Mouse (Mus musculus) frontal cortex, postnatal 10 days (tissue): Measurements from ENCODE around the gene Fam169b.
"Not testable (repeated sequence)": the region's sequence is repeated elsewhere in the genome, so short reads cannot be mapped to it uniquely, and the experiment has no call there.

Source experiments
- DNase-seq, 2 experiments: peaks; one replicate each; pipeline ENCODE4 v3.0.0; 2022; ENCODE audit warnings: low spot score in 2 of 2, mixed read lengths in 1 of 2

The Fam169b gene

DNA sequence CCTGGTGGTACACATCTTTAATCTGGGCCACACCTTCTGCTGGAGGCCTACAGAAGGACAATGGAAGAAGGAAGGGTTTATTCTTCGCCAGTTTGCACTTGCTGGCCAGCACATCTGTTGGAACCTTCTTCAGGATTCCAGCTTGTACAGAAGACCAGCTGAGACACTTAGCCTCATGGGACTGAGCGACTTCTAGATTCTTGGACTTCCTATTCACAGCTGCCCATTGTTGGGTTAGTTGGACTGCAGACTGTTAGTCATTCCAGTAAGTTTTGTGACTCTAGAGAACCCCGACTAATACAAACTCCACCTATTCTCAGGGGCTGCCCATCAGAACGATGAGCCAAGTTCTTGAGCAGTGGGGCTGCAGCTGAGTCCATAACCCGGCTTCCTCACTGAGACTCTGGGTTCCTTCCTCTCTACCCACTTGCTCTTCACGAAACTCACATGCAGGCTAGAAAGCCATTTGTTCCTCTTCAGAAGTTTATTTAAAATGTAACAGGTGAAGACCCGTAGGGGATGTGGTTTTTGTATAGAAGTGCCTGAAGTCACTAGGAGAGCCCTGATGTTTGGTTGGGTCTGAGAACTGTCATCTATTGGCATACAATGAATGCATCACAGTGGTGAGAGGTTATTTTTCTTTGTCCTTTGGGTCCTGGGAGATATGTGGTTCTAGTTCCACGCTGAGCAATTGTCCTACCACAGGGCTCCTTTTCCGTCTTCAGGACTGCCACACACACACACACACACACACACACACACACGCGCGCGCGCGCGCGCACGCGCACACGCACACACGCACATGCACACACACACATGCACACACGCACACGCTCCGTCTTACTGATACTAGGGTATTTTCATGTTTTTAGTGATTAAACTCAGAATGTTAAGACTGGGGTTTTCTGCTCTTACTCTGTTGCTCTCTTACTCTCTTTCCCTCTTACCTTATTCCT, 13.2 kb downstream of the Fam169b start:
- no peak for DNase-seq

DNA sequence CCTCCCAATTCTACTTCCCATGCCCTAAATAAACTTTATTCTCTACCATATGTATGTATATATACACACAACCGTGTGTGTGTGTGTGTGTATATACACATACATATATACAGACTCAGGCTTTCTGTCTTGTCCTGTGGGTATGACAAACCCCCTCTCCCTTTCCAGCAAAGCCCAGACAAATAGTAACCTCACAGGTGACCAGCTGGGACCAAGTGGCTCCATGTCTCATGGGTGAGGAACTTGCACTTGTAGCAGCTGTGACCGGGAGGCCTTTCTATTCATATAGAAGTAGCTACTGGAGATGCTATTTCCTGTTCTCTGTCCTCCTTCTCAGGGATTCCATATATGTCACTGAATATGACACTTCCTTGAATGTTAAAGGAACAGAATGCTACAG, 13.9 kb downstream of the Fam169b start:
- no peak for DNase-seq

DNA sequence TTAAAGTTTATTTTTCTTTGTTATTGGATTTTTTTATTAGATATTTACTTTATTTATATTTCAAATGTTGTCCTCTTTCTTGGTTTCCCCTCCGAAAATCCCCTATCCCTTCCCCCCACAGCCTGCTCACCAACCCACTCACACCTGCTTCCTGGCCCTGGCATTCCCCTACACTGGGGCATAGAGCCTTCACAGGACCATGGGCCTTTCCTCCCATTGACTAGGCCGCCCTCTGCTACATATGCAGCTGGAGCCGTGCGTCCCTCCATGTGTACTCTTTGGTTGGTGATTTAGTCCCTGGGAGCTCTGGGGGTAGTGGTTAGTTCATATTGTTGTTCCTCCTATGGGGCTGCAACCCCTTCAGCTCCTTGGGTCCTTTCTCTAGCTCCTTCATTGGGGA, 14.4 kb downstream of the Fam169b start:
- DNase-seq, result not testable (repeated sequence)

DNA sequence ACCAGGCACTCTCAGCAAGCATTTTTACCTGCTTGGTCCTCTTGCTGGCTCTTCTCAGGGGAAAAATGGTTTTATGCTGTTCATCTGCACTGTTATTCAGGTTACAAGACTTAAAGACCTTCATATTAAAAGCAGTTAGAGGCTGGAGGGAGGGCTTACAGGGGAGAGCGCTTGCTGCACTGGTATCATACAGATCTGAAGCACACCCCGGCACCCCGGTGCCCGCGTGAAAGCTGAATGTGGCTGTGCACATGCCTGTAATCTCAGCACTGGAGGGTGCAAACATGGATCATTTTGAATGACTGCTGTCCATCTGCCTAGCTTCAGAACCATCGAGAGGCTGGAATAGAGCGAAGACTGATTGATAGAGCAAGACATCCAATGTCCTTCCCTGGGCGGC, 15.4 kb downstream of the Fam169b start:
- no peak for DNase-seq

DNA sequence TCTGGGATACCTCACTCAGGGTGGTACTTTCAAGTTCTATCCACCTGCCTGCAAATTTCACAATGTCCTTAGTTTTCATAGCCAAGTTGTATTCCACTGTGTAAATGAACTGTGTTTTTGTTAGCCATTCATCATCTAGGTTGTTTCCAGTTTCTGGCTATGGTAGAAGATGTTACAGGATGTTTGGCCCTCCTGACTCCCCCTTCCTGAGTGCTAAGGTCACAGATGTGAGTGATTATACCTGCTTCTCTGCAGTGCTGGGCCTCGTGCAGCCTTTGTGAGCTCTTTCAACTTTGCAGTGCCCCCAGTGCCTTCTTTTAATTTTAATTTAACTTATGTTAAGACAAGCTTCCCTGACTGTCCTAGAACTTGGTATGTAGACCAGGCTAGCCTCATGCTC, 18.0 kb downstream of the Fam169b start:
- DNase-seq, result no peak

DNA sequence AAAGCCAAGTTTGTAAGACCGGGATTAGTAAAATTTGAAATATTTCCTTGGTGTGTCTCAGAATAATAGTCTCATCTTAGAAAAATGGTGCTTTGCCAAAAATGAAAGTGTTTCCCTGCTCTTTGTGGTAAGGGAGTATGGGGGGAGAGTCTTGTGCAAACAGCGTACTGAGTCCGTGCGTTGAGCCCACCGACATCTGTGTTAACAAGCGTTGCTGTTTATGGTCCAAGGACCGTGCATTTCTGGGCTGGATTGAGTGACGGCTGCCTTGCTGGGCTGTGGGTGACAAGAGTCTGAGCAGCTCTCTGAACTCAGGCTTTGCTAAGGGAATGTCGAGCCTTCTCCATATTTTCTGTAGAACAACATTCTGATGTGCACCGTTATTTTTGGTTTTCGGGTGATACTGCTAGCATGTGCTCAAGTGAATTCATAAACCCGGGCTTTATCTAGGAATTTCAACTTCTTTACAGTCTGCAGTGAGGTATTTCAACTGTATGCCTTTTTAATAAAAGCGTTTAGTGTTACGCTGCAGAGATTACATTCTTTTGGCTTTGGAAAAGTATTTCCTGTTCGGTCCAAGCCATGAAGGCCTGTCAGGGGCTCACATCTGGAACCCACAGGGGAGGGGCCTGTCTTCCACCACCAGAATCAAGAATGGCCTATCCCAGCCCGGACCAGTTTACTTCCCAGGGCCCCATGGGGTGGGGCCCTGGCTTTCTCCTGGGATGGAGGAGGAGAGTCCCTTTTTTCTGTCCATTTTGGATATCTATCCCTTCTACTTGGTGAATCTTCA, 20.6 kb downstream of the Fam169b start:
- DNase-seq, result no peak

DNA sequence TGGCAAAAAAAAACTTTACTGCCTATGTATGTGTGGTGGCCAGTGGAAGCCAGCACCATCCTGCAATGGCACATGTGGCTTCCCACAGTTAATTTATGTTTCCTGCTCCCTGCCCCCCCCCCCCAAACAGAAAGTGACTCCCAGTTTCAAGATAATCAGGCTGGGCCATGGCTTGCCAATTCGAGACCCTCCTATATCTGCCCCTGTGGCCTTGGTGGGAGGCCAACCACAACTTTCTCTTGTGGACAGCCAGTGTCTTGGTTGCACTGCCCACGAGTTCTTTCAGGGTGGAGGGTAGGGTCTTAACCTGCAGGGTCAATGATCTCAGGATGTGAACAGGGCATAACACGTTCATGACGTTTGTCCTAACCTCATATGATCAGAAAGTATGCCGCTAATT, 22.8 kb downstream of the Fam169b start:
- DNase-seq, result no peak

DNA sequence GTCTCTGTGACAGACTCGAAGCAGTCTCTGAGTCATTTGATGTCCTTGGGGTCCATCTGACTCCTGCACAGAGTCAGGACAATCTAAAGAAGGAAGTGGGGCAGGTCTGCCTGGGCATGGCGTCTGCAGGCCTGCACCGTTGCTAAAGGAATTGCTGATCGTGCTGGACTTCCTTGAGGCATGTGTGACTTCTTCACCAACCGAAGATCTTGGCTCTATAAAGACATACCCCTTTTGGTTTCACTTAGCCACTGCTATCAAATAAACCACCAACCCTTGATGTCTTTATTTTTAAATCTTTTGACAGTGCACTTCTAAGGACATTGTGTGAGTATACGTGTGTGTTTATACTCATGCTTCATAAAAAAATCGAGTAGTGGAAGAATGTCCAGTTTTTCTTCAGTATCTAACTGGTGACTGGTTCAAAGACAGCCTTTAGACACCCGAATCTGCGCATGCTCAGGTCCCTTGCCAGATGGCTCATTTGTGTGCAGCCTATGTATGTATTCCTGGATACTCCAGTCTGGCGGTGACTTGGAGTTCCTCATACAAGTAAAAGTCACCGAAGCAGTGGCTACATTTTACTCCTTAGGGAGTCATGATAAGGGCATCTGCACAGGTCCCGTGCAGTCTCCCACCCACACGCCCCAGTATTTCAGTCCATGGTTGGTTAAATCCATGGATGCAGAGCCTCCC, 24.9 kb downstream of the Fam169b start:
- DNase-seq, result no peak

DNA sequence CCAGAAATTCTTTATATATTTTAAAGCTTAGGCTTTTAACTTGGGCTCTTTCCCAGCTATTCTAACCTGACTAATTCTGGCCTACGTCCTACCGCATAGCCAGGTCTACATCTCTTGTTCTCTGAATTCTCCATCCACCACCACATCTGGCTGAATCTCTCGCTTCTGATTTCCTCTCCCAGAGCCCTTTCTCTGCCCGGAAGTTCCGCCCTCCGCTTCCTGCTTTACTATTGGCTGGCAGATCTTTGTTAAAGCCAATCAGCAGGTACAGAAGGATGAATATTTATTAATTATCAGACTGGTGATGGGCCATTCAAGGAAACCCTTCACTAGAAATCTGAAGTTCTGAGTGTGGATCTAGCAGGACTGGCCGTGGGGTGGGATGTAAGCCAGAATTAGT, 27.5 kb downstream of the Fam169b start:
- no peak for DNase-seq

DNA sequence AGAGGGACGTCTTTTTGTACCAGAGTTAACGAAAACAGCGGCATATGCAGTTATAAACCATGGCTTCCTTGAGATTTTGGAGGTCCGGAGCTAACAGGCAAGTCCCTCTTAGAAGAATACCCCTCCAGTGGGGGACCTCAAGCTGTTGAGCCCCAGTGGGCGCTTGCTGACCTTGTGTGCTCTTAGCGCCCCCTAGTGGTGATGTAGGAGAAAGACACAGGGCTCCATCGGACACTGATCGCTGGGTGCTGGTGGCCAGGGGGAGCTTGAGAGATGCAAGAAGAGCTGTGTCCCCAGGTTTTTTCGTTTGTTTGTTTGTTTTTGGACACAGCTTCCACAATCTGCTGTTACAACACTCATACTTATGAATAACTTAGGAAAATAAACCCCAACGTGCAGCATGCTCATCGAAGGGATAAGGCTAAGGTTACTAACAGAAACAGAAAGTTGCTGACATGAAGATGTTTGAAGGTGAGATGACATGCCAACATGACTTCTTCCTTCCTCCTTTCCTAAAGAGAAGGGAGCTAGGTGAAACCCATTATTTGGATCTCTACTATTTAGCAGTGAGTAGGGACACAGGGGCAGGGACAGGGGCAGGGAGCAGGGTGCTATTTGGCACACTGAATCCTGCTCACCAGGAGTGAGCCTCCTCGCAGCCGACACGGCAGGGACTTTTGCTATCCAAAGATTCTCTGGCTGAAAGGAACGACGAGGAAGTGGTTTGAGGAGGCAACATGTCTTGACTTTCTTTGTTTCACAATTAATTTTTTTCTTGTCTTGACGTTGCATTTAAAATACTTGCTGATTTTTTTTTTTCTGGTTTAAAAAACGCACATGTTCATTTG, 29.2 kb downstream of the Fam169b start:
- DNase-seq, result peak; percentile 32 to 70

DNA sequence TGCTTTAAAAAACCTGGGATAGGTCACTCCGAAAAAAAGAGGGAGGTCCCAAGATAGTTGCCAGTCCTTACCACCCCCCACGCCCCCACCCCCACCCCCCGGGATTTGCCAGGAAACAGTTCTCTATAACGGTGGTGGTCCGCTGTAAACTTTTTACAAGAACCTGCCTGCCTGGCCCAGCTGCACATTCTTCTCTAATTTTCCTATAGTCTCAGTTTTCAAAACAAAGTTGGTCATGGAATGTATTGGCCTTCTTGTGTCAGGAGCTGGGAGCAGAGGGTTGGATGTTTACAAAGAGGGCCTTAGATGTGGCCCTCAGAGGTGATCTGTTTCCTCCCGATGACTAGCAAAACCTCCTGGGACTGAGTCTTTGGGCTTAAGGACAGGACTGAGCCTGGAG, 30.0 kb downstream of the Fam169b start:
- DNase-seq, result no peak

DNA sequence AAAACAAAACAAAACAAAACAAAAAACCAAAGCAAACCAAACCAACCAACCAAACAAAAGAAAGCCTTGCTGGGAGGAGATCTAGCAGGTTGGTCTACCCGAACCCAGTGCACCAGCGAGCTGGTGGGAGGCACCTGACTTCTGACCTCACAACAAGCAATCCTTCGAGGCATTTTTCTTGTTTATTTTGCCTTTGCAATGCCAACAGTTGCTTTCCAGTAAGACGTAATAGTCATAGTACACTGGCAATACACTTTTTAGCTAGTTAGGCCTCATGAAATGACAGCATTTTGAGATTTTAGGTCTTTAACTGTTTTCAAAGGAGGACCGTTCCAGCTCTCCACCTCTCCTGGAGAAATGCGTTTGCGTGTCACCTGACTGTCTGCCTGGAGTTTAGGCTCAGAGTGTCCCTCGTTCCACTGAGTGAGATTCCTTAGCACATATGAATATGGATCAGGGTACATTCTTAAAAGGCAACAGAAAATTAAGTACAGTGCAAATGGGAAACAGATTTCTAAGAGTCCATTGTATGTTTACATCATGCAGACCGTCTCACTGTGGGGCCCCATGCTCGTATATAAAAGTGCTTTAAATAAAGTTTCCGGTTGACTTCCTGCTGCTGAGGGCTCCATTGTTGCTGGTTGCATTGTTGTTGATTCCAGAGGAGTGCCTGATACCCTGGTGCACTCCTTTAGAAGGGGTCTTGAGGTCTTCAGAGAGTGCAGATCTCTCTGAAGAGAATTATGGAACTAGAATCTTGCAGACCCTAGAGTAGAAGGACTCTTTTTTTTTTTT, 32.3 kb downstream of the Fam169b start:
- no peak for DNase-seq

DNA sequence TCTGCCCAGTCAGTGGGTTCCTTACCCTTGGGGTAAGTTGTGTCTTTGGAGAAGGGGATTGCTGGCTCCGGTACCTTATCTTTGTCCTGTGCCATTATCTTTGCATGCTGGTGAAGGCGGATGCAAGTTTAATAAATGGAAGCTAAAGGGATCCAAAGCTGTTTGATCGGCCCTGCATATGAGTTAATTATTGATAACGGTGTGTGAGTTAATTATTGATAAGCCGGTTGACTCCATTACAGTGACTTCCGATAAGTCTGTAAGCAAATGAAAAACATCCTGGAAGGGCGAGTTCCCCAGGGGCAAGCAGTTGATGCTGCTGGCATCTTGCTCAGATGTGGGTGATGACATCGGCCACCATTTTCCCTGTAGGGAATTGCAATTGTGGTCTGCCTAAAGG, 33.1 kb downstream of the Fam169b start:
- DNase-seq, result no peak

DNA sequence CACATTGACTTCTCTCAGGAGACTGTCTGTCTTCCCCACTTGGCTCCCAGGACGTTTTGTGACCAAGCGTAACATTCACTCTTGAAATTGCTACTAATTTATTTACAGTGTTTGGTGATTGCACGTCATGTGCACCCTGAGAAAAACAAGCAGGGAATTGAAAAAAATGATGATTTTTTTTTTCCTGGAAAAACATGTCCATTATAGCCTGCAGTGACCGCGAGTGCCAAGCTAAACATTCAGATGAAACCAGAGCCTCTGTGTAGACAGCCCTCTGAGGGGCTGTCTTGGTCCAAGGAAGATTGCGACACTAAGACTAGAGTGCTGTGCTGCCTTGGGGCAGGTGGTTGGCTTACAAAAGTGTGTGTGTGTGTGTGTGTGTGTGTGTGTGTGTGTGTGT, 37.8 kb downstream of the Fam169b start:
- DNase-seq, result no peak

DNA sequence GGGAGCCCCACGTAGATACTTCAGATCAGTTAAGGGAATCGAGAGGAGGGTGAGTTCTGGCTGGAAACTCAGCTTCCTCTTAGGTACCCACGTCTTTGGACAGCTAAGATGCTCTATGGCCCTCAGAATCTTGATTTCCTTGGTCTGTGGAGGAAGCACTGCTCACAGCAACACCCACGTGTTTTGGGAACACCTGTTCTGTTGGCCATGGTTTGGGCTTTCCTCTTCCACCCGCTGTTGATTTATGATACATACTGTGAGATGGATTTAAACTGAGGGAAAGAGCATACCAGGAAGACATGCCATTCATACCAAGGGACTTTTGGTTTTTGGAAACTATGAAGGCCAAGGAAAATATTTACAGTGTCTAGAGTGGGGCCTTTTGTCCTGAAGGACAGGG, 38.8 kb downstream of the Fam169b start:
- DNase-seq, result no peak

DNA sequence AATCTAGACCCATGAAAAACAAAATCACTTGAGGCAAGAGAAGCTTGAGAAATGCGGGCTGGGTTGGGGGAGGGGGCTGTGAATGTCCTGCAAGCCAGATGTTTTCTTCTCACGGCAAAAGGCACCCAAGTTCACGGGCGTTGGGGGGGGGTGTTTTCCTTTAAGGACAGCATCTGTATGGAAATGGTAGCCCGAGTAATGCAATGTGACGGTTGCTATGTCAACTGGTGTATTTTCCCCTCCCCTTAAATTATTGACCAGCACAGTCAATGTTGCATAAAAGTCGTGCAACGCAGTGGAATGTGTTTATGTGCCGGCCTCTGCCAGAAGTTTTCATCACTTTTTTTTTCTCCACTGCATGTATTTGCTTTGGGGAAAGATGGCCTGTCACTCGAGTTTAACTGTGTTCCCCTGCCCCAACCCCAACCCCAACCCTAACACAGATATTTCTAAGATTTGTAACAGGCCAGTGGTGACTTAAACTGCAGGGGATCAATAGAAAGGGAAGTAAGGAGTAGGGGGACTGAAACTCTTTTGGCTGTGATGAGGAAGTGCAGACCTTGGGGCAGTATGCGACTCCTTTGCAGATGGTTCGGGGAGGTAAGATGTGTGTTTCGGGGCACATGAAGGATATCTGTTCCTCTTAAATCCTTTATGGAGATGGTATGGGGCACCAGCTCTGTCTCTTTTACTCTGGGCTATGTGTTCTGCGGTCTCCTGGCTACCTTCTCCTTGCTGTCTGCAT, 39.6 kb downstream of the Fam169b start:
- DNase-seq, result no peak

DNA sequence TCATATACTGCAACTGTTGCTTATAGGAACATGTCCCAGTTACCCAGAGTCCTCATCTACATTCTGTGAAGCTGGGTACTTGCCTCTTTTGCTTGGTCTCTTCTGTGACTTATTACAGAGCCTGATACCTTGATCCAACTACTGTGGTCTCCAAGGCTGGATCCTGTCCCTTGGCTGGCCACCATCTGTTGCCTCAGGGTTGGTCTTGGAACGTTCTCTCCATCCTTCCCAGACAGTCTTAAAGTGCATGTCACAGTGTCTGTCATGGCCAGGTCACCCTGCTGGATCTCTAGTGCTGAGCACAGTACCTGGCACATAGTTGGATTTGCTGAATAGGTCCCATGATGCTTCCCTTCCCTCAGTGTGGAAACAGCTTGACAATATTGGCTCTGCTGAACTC, 40.6 kb downstream of the Fam169b start:
- DNase-seq, result no peak

DNA sequence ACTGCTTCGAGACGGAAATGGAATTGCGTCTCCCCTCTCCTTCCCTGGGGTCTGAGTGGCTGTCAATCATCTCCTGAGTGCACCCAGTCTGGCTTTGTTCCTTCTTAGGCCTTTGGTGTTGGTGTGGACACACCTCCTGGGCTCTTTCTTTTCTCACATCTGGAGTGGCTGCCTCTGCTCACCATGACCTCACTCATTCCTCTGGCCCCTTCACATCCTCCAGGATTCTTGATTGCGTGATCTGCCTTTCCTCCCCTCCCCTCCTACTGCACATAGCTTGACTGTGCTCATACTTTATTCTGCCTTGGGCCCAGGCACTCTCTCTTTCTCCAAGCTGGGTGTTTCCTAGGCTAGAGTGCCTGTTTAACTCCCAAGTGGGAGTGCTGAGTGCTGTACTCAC, 41.4 kb downstream of the Fam169b start:
- no peak for DNase-seq

DNA sequence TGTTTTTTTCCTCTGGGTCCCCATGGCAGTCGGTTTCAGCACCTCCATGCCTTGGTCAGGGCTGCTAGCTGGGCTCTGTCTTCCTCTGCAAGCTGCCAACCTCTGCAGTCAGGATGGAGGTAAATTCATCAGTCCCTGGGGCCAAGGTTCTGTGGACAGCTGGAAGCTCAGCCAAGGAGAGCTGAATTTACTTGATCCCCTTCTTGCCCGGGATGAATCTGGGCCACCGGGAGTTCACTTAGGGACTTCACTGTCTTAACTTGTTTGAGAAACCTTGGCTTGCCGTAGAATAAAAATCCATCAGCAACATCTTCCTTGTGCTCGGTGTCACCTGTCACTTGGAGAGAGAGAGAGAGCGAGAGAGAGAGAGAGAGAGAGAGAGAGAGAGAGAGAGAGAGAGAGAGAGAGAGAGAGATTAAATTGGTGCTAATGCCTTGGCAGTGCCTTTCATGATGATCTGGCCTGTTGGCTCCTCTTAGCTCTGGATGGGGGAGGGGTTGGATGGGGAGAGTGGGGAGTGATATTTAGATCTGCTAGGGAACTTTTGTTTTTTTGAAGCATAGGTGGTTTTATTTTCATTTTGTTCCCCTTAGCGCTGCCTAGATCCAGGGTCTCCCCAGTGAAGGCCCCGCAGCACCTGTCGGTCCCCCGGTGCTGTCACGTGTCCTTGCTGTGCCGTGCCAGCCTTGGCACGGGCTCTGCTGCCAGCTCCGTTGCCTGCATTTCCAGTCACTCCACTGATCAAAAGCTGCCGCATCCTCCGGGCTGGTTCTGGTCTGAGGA, 44.6 kb downstream of the Fam169b start:
- DNase-seq, result peak in 1 of 2 experiments; percentile 15
